Mouse (Mus musculus) T-helper 1 cell (primary cell): ENCODE data around the gene Tbc1d2.

Experiments used
- in situ Hi-C: fragments of 300-600 bp; cut with MboI, MseI; formaldehyde crosslinking; loops from one replicate; pipeline ENCODE4 v1.15.1; 2025; ENCODE audit warnings: high pct_unique_total_duplicates

Gene Tbc1d2

GRCm38 (mm10) chr4:46556933-46557332 is 93.1 kb downstream of the Tbc1d2 start:
- in situ Hi-C loops: no loop called here

- in situ Hi-C loops: no loop called here
Observed at GRCm38 (mm10) chr4:46555762-46556161, 94.2 kb downstream of the Tbc1d2 start.
